Mouse (Mus musculus): ENCODE measurements around the gene Jmjd7.

GRCm38 (mm10) chr2:119988952-119989351 lies 38.3 kb upstream of the Jmjd7 start:
- TF ChIP-seq POLR2A (IDR thresholded peaks at IDR 0.05; ENCODE audit: low read depth, low read length) (no peak), CTCF (conservative IDR thresholded peaks at IDR 0.05; ENCODE audit: insufficient read depth, insufficient read length, low read depth, low read length) (no peak)
